Mouse (Mus musculus): ENCODE results near the gene Mast4.

DNA sequence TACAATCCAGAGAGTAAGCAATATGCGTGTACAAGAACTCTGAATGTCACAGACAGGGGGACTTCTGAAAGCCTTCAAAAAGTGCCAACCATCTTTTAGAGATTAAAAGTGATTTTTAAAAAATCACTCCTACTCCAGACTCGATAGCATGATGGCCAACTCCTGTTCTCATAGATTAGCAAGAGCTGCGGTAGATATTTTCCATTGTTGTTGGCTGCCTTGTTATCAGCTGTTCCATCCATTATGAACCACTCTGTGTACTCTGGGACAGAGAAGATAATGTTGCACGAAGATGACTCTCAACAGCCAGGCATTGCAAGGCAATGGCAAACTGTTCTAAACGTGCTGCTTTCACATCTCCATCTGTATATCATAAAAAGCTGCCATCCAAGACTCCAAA is 360.4 kb downstream of the Mast4 start:
- TF ChIP-seq POLR2A (IDR thresholded peaks at IDR 0.05; ENCODE audit: insufficient read depth, low read depth, low read length) (no peak), CTCF (IDR thresholded peaks at IDR 0.05) (no peak)

Measured in heart, adult 2 months (tissue).